Mouse (Mus musculus) heart, postnatal 14 days (tissue): ENCODE data around the gene Spin2f. TPM values are rescaled to one million over a fixed set of nuclear protein-coding genes. Genes with fewer than 3 reads are reported as not detected.
"Not testable (repeated sequence)": the region's sequence is repeated elsewhere in the genome, so short reads cannot be mapped to it uniquely, and the experiment has no call there.

Experiments
- DNase-seq, 2 experiments: peaks; one replicate each; pipeline ENCODE4 v3.0.0; 2021 to 2022
- intact Hi-C: fragments of 180-260 bp; cut with DNase I; formaldehyde crosslinking; loops from one replicate; pipeline ENCODE4 v1.15.1; 2025
- long read RNA-seq, 2 experiments: library from polyadenylated mRNA; stranded (forward); transcript quantifications; one replicate each; pipeline ENCODE4 v2.0.0; 2021
- total RNA-seq, 2 experiments: library from RNA; stranded (reverse); gene quantifications; 2 replicates each; pipeline ENCODE4 v1.2.3; 2021

Spin2f gene
- not detected for total RNA-seq
- long read RNA-seq, experiment 1 = 0 reads
- long read RNA-seq, experiment 2 = 0 reads

DNA sequence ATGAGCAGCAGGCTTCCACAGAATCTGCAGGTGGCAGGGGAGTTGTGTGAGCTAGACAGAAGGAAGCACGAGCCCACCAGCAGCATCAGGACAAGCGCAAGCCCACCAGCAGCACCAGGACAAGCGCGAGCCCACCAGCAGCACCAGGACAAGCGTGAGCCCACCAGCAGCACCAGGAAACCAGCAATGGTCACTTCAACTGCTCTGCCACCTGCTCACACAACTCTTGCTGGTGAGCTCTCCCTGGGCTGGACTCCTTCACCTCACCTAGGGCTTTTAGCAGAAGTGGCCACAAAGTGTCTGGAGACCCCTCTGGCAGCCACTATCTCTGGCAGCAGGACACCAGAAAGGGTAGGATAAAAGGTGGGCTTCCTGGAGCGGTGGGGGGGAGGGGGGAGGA, at the start of gene Spin2f:
TSS of gene Spin2f (plus strand) at position 301 of the 400 bp plus-strand sequence.
- DNase-seq, intact Hi-C loops: not testable (repeated sequence)

DNA sequence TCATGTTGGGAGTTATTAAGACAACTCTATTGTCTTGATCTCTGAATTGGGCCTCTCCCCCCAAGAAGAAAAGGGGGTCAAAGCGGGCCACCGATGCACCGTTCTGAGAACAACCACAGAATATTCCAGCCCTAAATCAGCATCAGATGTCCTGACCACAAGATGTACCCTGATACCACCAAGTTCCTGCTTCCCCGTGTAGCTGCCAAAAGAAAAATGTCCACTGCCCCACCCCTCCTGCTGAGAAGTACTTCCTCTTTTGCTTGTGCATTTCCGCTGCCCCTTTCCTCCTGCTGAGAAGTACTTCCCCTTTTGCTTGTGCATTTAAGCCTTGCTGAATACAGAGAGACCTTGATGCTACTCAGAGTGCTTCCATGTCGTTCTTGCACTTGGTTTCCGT, 41.6 kb upstream of the Spin2f start:
- intact Hi-C loops, DNase-seq: not testable (repeated sequence)

DNA sequence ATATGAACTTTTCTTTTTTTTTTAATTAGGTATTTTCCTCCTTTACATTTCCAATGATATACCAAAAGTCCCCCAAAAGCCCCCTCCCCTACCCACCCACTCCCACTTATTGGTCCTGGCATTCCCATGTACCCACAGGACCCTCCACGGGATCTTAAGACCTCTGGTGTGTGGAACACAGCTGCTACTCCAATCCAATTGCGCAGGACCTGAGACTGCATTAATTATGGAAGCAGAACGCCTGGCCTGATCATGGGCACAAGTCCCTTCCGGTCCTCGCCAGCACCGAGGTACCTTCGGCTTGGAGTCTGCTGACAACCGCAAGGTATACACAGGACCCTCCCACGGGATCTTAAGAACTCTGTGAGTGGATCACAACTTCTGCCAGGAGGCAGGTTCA, 30.2 kb upstream of the Spin2f start:
- DNase-seq, intact Hi-C loops: not testable (repeated sequence)

DNA sequence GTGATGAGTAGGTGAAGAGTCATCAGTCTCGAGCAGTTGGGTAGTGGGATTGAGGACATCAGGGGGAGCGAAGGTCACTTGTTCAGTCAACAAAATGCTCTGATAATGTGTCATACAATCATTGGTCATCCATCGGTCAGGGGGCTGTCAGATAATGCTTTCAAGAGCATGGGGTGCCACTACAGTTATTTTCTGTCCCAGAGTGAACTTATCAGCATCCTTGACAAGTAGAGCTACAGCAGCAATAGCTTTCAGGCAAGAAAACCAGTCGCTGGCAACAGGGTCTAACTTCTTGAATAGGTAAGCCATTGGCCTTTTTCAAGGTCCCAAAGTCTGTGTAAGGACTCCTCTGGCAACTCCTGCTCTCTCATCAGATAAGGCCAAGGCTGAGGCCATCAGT, 18.6 kb upstream of the Spin2f start:
- intact Hi-C loops, DNase-seq: not testable (repeated sequence)

DNA sequence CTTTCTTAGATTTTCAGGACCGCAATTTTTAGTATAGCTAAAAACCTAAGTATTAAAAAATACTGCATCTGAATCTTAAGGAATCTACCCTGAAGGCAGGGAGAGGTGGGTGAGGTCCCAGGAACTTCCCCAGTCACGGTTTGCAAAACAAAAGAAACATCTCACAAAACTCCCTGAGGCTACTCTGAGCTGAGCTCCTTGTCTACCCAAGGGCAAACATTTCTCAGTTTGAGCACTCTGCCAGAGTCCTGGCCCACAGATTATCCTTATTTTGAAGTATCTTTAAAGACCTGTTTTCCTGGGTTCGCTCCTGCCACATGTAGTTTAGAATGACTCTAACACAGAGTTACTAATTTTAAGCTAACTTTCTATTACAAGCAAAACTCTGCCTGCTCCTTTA, 11.9 kb upstream of the Spin2f start:
- DNase-seq, intact Hi-C loops: not testable (repeated sequence)

Other genes starting within 250 kb of the Spin2f start
- gene Btbd35f29, start 136.2 kb upstream of the Spin2f start, total RNA-seq = not detected
- gene Btbd35f26, start 82.6 kb downstream of the Spin2f start, total RNA-seq = not detected
- gene Btbd35f19, start 130.0 kb downstream of the Spin2f start, total RNA-seq = not detected